Mouse (Mus musculus): ENCODE measurements around the gene Pdik1l. TPM values are rescaled to one million over a fixed set of nuclear protein-coding genes. Genes with fewer than 3 reads are reported as not detected.
"Not testable (repeated sequence)": the region's sequence is repeated elsewhere in the genome, so short reads cannot be mapped to it uniquely, and the experiment has no call there.

The Pdik1l gene
- polyA plus RNA-seq, 1 experiment from 2014 or later: 34.8 TPM

- H3K4me1 ChIP-seq: no peaks in the 10 kb centered on the region
- H3K27ac ChIP-seq: no peak overlapping the region
- WGBS: 37% methylated on average over 12 of the region's 13 CpGs
- H3K9ac ChIP-seq: no peak overlapping the region
- no peak overlapping the region for H3K4me3 ChIP-seq (replicated peaks)
- H3K9me3 ChIP-seq: no peaks in the 10 kb centered on the region
- H3K4me2 ChIP-seq: peak overlapping the region; percentile 21; the same call in 1 of the 2 replicates
- peaks cover 24% of the 10 kb centered on the region for H3K36me3 ChIP-seq (replicated peaks)
- ATAC-seq (ENCODE audit: low FRiP score): no peak
- H3K27me3 ChIP-seq: no peaks in the 10 kb centered on the region
Measured at GRCm38 (mm10) chr4:134272731-134273416, 14.8 kb downstream of the Pdik1l start.

DNA sequence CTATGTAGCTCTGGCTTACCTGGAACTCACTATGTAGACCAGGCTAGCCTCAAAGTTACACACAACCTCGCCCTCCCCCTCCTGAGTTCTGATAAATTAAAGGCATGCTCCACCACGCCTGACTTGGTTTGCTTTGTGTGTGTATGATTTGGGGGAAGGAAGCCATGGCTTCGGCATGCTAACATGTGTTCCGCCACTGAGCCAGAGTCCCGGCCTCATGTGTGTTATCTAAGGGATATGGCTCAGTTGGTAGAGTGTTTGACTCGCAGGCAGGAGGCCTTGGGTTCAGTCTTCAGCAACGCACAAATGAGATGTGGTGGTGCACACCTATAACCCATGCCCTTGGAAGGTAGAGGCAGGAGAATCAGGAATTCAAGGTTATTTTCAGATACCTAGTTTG lies 15.7 kb downstream of the Pdik1l start:
- Histone ChIP-seq H3K27ac (no peak overlapping the region), H3K4me2 (no peak overlapping the region), H3K9ac (no peak overlapping the region), H3K4me3 (replicated peaks) (no peak overlapping the region), H3K36me3 (replicated peaks) (peaks cover 15% of the 10 kb centered on the region), H3K27me3 (no peaks in the 10 kb centered on the region), H3K4me1 (no peaks in the 10 kb centered on the region), H3K9me3 (no peaks in the 10 kb centered on the region)
- no peak for ATAC-seq (ENCODE audit: low FRiP score)
- whole genome bisulfite sequencing: 85% methylated on average over 7 of the region's 7 CpGs

GRCm38 (mm10) chr4:134269622-134270021 lies 18.1 kb downstream of the Pdik1l start:
- not testable (repeated sequence) for ATAC-seq (ENCODE audit: low FRiP score); H3K9ac ChIP-seq; H3K36me3 ChIP-seq (replicated peaks); H3K27ac ChIP-seq; H3K4me2 ChIP-seq; H3K9me3 ChIP-seq; H3K4me1 ChIP-seq; H3K4me3 ChIP-seq (replicated peaks); H3K27me3 ChIP-seq

GRCm38 (mm10) chr4:134268102-134268655 lies 19.5 kb downstream of the Pdik1l start:
- no peaks in the 10 kb centered on the region for H3K27me3 ChIP-seq
- H3K27ac ChIP-seq: no peak overlapping the region
- 88% methylated on average over 19 of the region's 19 CpGs for WGBS
- ATAC-seq (ENCODE audit: low FRiP score): no peak
- no peaks in the 10 kb centered on the region for H3K4me1 ChIP-seq
- H3K9me3 ChIP-seq: no peaks in the 10 kb centered on the region
- H3K4me3 ChIP-seq (replicated peaks): no peak overlapping the region
- H3K36me3 ChIP-seq (replicated peaks): no peaks in the 10 kb centered on the region
- no peak overlapping the region for H3K4me2 ChIP-seq
- no peak overlapping the region for H3K9ac ChIP-seq

GRCm38 (mm10) chr4:134265860-134266585 lies 21.7 kb downstream of the Pdik1l start:
- no peaks in the 10 kb centered on the region for H3K9me3 ChIP-seq
- no peak overlapping the region for H3K9ac ChIP-seq
- no peak overlapping the region for H3K4me2 ChIP-seq
- no peaks in the 10 kb centered on the region for H3K27me3 ChIP-seq
- no peak overlapping the region for H3K27ac ChIP-seq
- H3K4me3 ChIP-seq (replicated peaks): no peak overlapping the region
- 71% methylated on average over 9 of the region's 9 CpGs for WGBS
- no peaks in the 10 kb centered on the region for H3K36me3 ChIP-seq (replicated peaks)
- no peaks in the 10 kb centered on the region for H3K4me1 ChIP-seq
- no peak for ATAC-seq (ENCODE audit: low FRiP score)

DNA sequence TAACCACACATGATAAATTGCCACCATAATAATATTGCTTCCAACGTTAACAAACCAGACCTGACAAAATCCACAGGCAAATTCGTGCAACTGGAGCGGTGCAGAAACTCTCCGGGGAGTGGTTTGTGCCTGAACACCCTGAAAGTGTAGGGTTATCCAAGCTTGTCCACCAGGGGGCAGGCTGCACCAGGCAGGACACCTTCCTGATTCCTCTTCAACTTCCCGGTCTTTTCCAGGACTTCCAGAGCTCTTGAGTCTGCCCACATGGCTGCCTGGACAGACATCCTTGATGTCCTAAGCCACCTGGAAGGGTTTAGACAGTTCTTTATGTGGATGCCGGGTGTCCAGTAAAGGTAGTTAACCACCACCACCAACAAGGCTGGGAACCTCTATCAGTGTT lies 24.5 kb downstream of the Pdik1l start:
- WGBS: 41% methylated on average over 6 of the region's 6 CpGs
- Histone ChIP-seq H3K27me3 (no peaks in the 10 kb centered on the region), H3K27ac (no peak overlapping the region), H3K4me2 (no peak overlapping the region), H3K9ac (no peak overlapping the region), H3K4me3 (replicated peaks) (no peak overlapping the region), H3K36me3 (replicated peaks) (no peaks in the 10 kb centered on the region), H3K9me3 (no peaks in the 10 kb centered on the region), H3K4me1 (no peaks in the 10 kb centered on the region)
- ATAC-seq (ENCODE audit: low FRiP score): no peak

DNA sequence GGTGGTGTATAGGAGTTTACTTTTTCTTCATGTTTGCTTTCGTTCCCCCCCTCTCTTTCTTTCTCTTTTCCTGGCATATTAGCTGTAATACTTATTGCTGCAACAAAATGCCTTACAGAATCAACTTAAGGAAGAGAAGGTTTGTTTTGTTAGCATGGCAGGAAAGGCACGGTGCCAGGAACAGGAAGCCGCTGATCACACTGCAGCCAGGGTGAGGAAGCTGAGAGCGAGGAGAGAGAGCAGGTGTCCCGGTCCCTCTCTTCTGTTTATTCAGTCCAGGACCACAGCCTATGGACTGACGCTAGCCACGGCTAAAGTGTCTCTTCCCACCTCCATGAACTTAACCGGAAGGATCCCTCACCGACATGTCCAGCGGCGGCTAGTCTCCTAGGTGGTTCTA lies 29.3 kb downstream of the Pdik1l start:
- Histone ChIP-seq H3K9me3 (no peaks in the 10 kb centered on the region), H3K4me2 (no peak overlapping the region), H3K27ac (no peak overlapping the region), H3K27me3 (peaks cover 36% of the 10 kb centered on the region), H3K4me3 (replicated peaks) (no peak overlapping the region), H3K4me1 (peaks cover 43% of the 10 kb centered on the region), H3K9ac (no peak overlapping the region), H3K36me3 (replicated peaks) (no peaks in the 10 kb centered on the region)
- no peak for ATAC-seq (ENCODE audit: low FRiP score)
- 69% methylated on average over 11 of the region's 11 CpGs for WGBS

- Histone ChIP-seq H3K27ac (no peak overlapping the region), H3K4me3 (replicated peaks) (no peak overlapping the region), H3K9me3 (no peaks in the 10 kb centered on the region), H3K4me2 (no peak overlapping the region), H3K27me3 (peaks cover 45% of the 10 kb centered on the region), H3K9ac (no peak overlapping the region), H3K4me1 (peaks cover 49% of the 10 kb centered on the region), H3K36me3 (replicated peaks) (no peaks in the 10 kb centered on the region)
- WGBS: 6% methylated on average over 11 of the region's 11 CpGs
- no peak for ATAC-seq (ENCODE audit: low FRiP score)
Measured at GRCm38 (mm10) chr4:134257198-134258009, 30.3 kb downstream of the Pdik1l start.

DNA sequence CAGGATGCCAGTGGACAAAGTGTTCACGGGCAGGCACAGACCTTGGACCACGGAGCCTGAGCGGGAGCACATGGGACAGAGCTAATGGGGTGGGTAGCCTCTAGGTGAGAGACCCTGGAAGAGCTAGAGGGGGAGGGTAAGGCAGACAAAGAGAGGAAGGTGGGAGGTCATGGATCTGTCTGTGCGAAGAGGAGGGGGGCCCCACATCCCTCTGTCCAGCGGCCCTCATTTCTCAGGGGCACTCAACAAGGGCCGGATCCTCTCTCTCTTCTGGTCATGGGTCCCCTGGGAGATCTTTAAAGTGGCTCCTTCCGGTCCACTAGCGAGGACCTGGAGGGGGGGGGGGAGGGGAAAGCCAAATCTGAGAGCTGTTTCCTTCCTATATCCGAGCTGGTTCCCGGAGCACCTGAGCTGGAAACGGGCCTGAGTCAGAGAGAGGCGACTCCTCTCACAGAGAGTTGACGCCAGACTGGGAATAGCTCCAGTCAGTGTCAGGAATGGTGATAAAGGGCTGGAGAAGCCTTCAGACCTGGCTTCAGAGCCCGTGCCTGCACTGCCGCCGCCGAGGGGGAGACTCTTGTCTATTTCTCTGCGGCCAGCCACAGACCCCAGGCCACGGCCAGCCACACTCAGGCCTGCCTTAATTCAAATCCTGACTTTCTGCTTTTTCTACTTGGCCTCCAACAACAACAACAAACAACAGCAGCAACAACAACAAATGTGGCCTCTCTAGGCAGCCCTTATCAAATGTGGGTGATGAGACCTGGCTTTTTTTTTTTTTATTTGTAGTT lies 31.1 kb downstream of the Pdik1l start:
- 8% methylated on average over 19 of the region's 19 CpGs for WGBS

GRCm38 (mm10) chr4:134255854-134256253 lies 31.8 kb downstream of the Pdik1l start:
- Histone ChIP-seq H3K4me2 (no peak overlapping the region), H3K27me3 (peaks cover 61% of the 10 kb centered on the region), H3K27ac (no peak overlapping the region), H3K9me3 (no peaks in the 10 kb centered on the region), H3K4me3 (replicated peaks) (no peak overlapping the region), H3K9ac (no peak overlapping the region), H3K4me1 (peaks cover 64% of the 10 kb centered on the region), H3K36me3 (replicated peaks) (no peaks in the 10 kb centered on the region)
- WGBS: 15% methylated on average over 4 of the region's 4 CpGs
- ATAC-seq (ENCODE audit: low FRiP score): no peak

More for the DNA sequence above, 31.1 kb downstream of the Pdik1l start:
- peaks cover 57% of the 10 kb centered on the region for H3K4me1 ChIP-seq
- no peak for ATAC-seq (ENCODE audit: low FRiP score)
- peaks cover 53% of the 10 kb centered on the region for H3K27me3 ChIP-seq
- H3K9me3 ChIP-seq: no peaks in the 10 kb centered on the region
- no peaks in the 10 kb centered on the region for H3K36me3 ChIP-seq (replicated peaks)
- no peak overlapping the region for H3K4me3 ChIP-seq (replicated peaks)
- H3K4me2 ChIP-seq: no peak overlapping the region
- no peak overlapping the region for H3K27ac ChIP-seq
- no peak overlapping the region for H3K9ac ChIP-seq

- 12% methylated on average over 3 of the region's 3 CpGs for WGBS
- no peak overlapping the region for H3K4me2 ChIP-seq
- no peak overlapping the region for H3K27ac ChIP-seq
- H3K36me3 ChIP-seq (replicated peaks): no peaks in the 10 kb centered on the region
- no peak for ATAC-seq (ENCODE audit: low FRiP score)
- peaks cover 71% of the 10 kb centered on the region for H3K27me3 ChIP-seq
- H3K4me3 ChIP-seq (replicated peaks): no peak overlapping the region
- H3K9me3 ChIP-seq: no peaks in the 10 kb centered on the region
- H3K9ac ChIP-seq: no peak overlapping the region
- peaks cover 73% of the 10 kb centered on the region for H3K4me1 ChIP-seq
Measured at GRCm38 (mm10) chr4:134254835-134255234, 32.9 kb downstream of the Pdik1l start.

Data from forebrain, embryonic 12.5 days (tissue).